Mouse (Mus musculus): ENCODE data around the gene Neurl4. TPM values are rescaled to one million over a fixed set of nuclear protein-coding genes. Genes with fewer than 3 reads are reported as not detected.

The Neurl4 gene
- total RNA-seq, 2 experiments from 2014 or later: 8.8 to 23.2 TPM

DNA sequence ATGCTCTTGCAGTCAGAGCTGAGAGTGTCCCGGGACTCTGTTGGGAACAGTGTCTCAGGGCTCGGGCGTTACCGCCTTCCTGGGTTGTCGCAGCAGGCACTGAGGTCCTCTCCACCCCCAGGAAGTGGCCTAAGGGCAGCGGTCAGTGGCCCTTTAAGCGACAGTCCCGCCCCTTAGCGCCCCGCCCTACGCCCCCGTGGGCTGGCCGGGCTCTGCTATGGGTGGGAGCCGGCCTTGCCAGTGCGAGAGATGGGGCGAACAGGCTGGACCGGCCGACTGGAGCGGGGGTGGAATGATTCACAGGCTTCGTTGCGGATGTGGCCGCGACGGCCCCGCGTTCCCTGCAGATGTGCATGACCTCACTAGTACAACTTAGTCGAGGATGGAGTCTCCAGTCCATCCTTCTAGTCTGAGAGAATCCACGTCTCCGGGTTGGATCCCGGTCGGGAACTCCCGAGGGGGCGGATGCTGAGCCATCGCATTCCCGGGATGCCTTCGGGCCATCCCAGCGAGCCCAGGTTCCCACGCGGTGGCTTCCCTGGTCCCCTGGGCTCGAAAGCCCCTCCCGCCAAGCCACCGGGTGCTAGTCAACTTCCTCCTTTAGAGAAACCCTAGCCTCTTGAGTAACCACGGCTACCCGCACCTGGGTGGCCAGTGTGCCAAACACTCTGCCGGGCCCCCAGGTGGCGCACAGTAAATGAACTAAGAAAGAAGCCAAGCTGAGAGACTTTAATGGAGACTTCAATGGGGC, 19.8 kb upstream of the Neurl4 start, which contains the start of gene Kctd11:
Kctd11 (minus strand) TSS at position 554 of the 751 bp plus-strand sequence.
- peak; percentile 48 for ATAC-seq (replicated peaks; ENCODE audit: low FRiP score, poor library complexity, severe bottlenecking)

DNA sequence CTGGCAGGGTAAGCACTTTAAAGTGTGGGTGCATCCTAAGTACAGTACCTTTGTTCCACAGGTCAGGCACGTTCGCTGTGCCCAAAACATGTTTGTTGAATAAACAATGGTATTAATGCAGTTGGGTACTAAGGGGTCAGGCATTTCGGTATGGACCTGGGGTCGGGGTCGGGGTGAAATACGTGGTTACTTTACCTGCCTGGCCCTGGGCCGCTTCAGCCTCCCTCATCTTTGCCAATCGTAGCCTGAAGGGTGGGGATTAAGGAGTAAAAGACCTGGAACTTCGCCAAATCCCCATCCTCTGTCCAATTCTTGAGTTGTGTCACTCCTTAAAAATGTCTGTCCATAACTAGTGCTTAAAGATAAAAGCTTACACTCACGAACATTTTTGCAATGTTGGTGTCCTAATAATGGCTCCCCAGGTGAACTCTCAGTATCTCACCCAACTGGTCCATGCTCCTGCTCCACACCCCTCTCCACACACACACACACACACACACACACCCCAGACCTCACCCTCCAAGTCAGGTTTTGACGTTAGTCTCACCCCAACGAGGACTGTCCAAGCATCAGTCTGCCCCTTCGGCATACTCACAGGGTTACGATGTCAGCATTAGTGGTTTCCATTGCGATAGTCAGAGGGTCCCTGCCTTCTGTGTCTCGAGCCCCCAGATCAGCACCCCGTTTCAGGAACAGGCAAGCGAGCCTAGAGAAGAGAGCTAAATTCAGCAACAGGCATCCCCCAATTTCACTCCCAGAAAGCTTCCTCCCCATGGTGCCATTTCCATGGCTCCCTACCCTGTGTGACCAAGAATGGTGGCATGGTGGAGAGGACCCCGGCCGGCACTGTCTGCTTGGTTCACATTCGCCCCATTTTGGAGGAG, 18.8 kb upstream of the Neurl4 start:
- no peak for ATAC-seq (replicated peaks; ENCODE audit: low FRiP score, poor library complexity, severe bottlenecking)

DNA sequence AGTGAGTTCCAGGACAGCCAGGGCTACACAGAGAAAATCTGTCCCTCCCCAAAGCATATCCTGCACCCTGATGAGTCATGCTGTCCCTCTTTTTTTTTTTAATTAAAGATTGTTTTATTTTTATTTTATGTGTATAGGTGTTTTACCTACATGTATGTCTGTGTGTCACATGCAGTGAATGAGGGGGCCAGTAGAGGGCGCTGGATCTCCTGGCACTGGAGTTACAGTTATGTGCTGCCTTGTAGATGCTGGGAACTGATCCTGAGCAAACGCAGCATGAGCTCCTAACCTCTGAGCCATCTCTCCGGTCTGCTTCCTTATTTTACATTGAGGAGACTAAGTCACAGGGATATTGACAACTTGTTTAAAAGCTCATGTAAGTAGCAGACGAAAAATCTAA, 17.8 kb upstream of the Neurl4 start:
- no peak for ATAC-seq (replicated peaks; ENCODE audit: low FRiP score, poor library complexity, severe bottlenecking)

DNA sequence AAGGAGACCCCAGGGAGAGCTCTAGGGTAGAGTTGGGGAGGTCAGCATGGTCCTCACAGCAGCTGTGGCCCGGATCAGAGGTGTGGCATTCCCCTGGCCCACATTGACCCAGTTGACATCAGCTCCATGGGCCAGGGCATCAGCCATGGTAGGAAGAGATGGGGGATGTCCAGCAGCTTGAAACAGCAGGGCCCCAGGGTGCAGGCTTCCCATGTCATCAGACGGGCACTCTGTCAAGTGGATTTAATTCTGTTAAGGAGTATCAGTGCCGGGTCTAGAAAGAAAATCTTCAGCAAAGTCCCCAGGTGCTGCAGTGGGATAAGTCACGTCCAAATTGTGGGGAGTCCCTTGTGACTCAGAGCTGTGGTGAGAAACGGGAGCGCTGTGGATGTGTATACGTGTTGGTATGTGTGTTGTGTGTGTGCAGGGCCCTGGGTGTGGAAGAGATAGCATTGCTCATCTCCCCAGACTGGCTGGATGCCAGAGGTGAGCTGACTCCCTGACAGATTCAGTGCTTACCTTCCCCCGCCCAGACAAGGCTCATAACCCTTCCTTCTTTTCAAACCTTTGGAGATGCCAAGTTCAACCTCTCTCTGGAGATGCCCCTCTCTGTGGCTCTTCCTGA, 17.2 kb upstream of the Neurl4 start:
- no peak for ATAC-seq (replicated peaks; ENCODE audit: low FRiP score, poor library complexity, severe bottlenecking)

DNA sequence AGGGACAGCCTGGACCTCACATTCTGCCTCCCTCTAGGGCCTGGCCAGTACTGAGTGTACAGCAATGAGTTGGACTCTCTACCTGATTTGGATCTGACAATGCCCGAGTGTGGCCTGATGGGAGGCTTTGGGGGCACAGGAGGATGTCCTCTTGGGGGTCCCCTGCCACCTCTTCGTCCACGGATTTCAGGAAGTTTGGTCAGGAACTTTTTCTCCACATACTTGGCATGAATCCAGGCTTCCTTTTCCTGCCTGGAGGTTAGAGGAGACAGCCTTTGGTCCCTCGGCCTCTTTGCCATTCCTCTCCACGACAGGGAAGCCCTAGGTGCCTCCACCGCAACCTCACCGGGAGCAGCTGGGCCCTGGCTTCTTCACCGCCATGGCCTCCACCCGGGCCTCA, 16.6 kb upstream of the Neurl4 start:
- ATAC-seq (replicated peaks; ENCODE audit: low FRiP score, poor library complexity, severe bottlenecking): no peak

DNA sequence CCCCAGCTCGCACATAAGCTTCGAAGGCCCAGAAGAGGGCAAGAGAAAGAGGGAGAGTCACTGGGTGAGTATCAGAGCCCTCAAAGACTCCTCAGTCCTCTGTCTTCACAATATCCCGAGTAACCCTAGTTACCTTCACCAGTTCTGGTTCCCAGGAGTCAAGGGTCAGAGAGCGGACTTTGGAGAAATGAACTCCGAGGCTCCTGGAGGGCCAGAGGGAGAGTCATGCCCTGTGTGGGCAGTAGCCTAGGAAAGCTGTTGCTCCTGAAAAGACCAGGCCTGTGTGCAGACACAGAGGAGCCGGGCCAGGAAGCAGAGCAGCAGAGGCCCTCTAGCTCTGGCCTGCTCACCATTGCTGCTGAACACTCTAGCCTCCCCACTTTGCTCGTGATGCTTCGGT, 16.2 kb upstream of the Neurl4 start:
- no peak for ATAC-seq (replicated peaks; ENCODE audit: low FRiP score, poor library complexity, severe bottlenecking)

DNA sequence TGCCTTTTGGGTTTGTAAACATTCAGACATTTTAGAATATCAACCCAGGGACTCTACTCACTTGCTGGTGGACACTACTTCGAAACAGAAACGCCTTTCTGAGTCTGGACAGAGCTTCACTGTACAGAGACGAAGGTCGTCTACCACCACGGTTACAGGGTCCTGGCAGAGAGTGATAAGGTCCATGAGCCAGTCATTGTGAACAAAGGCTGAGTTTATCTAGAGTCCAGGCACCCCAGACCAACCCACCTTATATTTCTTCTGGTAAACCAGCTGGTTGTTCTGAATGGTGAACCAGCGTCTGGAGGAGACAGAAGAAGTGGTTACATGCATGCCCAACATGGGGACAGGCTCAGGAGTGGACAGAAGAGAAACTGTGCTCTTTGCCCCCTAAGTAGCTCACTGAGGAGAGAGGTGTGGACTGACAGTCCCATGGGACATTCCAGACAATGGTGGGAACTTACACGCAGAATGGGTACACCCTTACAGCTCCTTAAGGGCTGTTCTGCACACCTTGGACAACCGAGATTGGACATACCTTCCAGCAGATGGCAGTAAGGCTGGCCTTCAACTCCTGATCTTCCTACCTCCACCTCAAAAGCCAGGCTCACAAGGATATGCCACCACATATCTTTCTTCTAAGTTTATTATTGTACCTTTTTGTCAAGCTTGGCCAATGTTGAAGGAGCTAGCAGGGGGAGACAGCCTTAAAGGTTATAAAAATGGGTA, 13.8 kb upstream of the Neurl4 start:
- peak; percentile 75 for ATAC-seq (replicated peaks; ENCODE audit: low FRiP score, poor library complexity, severe bottlenecking)

DNA sequence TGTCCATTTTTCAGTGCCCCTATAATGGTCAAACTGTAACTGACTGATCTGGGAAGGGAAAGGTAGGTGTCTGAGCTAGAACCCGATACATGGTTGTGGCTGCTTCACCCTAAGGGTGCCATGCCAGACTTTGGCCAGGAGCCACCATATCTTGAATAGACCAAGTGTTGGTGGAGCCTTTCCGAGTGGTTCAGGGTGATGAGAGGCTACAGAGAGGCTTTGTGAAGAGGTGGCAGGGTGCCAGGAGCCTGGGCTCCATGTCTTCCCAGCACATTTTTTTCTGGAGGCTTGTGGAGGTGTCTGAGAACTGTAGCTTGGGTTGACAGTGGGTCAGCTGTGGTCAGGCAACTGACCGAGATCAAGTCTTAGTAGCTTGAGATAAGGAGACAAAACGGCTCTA, 9.4 kb upstream of the Neurl4 start:
- ATAC-seq (replicated peaks; ENCODE audit: low FRiP score, poor library complexity, severe bottlenecking): peak; percentile 62

DNA sequence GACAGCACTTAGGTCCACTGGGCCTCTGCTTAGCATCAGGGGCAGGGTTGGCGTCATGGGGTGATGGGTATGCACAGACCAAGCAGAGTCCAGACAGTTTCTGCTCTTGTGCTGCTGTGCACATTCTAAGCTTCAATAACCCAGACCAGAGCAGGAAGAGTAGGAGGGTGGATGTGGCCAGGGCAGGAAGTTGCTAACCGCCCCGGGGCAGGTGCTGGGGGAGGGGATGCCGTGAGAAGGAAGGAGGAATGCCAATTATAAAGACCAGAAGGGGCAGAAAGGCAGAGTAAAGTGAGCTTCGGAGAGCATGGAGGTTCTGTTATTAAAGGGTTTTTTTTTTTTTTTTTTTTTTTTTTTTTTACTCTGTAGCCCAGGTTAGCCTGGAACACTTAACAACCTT, 6.2 kb upstream of the Neurl4 start:
- no peak for ATAC-seq (replicated peaks; ENCODE audit: low FRiP score, poor library complexity, severe bottlenecking)

DNA sequence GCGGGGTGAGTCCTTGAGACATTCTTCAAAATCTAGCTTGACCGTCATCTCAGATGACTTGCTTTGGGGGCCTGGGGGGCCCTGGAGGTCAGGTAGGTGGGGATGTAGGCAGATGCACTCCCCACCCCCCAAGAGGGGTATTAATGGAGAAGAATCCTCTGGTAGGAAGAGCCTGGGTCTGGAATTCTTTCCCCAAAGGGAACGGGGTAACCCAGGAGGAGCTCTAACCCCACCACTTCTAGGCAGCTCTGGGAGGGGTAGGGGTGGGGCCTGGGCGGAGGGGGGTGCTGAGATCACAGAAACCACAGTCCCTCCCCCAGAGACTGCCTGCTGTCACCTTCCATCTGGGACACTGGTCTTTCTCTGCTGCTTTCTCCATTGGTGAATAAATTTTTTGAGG, 5.6 kb upstream of the Neurl4 start, which contains the start of gene Acap1:
Acap1 (minus strand) TSS at position 249 of the 400 bp plus-strand sequence.
- no peak for ATAC-seq (replicated peaks; ENCODE audit: low FRiP score, poor library complexity, severe bottlenecking)

DNA sequence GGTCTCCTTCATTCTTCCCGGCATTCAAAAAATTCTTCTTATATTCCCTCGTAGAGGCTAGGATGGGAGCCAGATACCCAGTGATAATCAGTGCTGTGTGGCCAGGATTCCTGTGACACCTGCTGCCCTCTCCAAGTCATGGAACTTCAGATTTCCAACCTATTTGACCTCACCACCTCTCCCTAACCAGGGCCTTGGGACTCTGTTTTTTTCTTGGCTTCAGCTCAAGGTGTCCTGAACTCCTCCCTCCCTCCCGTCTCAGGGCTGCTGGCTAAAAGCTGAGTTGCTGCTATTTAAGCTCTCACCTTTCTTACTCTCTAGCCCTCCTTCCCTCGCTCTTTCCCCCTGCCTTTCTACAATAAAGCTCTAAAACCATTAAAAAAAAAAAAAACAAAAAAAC, 1.0 kb upstream of the Neurl4 start:
- ATAC-seq (replicated peaks; ENCODE audit: low FRiP score, poor library complexity, severe bottlenecking): no peak

DNA sequence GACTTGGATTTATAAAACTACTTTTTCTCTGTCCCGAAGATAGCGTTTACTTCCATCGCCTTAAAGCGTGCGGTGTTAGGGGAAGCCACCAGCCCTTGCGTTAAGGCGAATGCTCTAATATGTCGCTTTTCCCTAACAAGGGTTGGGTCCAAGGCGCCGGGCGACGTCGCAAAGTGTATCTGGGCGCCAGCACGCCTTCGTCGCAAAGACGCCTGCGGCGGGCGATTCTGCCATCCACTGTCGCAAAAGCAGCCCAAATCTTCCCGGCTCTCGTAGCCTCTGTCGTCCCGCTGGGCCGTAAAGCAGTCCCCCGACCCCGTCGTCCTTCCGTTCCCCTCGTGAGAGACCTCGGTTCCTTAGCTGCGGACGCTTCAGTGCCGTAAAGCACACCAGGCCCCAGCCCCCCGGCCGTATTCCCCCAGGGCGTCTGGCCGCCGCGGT, 554 bp downstream of the Neurl4 start:
- ATAC-seq (replicated peaks; ENCODE audit: low FRiP score, poor library complexity, severe bottlenecking): peak; percentile 69

DNA sequence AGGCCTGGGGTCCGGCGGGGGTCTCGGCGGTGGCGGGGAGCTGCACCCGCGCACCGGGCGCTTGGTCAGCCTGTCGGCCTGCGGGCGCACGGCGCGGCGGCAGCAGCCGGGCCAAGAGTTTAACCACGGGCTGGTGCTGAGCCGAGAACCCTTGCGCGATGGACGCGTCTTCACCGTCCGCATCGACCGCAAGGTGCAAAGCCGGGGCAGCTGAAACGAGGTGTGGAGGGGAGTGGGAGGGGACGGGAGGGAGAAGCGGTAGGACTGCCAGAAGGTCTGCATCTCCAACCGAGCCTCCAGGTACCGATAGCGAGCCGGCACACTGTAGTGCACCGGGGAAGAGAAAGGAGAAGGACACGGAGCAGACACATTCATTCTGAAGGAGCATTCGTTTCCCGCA, 1.1 kb downstream of the Neurl4 start:
- ATAC-seq (replicated peaks; ENCODE audit: low FRiP score, poor library complexity, severe bottlenecking): peak; percentile 9; the same call in 1 of the 2 replicates

DNA sequence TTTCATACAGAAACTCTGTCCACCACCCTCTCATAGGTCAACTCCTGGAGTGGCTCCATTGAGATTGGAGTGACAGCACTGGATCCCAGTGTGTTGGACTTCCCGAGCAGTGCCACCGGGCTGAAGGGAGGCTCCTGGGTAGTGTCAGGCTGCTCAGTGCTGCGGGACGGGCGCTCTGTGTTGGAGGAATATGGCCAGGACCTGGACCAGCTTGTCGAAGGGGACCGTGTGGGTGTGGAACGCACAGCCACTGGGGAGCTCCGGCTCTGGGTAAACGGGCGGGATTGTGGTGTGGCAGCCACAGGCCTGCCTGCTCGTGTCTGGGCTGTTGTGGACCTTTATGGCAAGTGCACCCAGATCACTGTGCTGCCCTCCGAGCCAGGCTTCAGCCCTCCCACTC, 2.1 kb downstream of the Neurl4 start:
- ATAC-seq (replicated peaks; ENCODE audit: low FRiP score, poor library complexity, severe bottlenecking): no peak

DNA sequence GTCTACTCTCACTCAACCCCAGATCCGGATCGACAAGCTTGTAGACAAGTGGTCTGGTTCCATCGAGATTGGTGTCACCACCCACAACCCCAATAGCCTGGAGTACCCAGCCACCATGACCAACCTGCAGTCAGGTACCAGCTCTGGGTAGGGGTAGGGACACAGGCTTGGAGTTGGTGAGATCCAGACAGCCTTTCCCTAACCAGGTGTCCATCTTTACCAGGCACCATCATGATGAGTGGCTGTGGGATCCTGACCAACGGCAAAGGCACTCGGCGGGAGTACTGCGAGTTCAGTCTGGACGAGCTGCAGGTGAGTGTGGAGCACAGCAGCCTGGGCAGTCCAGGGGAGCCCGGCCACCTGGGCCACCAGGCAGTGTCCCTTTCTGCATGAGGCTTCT, 3.4 kb downstream of the Neurl4 start:
- no peak for ATAC-seq (replicated peaks; ENCODE audit: low FRiP score, poor library complexity, severe bottlenecking)

DNA sequence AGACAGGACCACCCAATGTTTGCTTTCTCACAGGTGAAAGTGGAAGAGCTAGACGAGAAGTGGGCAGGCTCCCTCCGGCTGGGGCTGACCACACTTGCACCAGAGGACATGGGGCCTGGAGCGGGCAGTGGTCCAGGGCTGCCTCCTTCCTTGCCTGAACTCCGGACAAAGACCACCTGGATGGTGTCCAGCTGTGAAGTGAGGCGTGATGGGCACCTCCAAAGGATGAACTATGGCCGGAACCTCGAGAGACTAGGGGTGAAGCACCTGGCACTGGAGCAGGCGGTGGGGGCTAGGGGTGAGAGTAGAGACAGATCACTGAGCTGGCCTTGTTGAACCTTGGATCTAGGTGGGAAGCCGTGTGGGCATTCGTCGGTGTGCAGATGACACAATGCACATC, 7.8 kb downstream of the Neurl4 start:
- no peak for ATAC-seq (replicated peaks; ENCODE audit: low FRiP score, poor library complexity, severe bottlenecking)

DNA sequence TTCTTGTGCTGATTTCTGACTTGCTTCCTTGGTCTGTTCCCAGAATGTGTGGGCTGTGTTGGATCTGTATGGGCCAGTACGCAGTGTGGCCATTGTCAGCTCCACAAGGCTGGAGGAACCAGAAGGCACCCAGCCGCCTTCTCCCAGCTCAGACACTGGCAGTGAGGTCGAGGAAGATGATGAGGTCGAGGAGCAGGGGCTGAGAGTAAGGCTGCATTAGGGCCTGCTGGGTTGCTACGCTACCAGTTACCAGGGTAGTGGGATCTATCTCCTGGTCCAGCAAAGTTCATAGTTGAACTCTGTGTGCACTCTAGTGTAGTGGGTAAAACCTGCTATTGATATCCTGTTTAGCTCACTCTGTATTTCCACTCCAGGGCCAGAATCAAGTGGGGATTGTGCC, 8.3 kb downstream of the Neurl4 start:
- no peak for ATAC-seq (replicated peaks; ENCODE audit: low FRiP score, poor library complexity, severe bottlenecking)

DNA sequence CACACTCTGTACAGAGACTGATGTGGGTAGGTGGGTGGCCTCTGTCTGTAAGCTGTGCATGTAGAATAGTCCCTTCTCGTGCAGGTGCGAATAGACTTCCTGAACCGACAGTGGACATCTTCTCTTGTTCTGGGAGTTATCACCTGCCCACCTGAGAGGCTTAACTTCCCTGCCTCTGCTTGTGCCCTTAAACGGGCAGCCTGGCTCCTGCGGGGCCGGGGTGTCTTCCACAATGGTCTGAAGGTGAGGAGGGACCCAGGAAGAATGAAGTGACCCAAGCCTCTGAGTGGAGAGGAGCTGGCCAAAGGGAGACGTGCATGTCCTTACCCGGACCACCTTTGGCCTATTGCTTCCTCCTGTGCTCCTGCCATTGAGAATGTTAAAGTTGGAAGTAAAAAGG, 9.3 kb downstream of the Neurl4 start:
- no peak for ATAC-seq (replicated peaks; ENCODE audit: low FRiP score, poor library complexity, severe bottlenecking)

DNA sequence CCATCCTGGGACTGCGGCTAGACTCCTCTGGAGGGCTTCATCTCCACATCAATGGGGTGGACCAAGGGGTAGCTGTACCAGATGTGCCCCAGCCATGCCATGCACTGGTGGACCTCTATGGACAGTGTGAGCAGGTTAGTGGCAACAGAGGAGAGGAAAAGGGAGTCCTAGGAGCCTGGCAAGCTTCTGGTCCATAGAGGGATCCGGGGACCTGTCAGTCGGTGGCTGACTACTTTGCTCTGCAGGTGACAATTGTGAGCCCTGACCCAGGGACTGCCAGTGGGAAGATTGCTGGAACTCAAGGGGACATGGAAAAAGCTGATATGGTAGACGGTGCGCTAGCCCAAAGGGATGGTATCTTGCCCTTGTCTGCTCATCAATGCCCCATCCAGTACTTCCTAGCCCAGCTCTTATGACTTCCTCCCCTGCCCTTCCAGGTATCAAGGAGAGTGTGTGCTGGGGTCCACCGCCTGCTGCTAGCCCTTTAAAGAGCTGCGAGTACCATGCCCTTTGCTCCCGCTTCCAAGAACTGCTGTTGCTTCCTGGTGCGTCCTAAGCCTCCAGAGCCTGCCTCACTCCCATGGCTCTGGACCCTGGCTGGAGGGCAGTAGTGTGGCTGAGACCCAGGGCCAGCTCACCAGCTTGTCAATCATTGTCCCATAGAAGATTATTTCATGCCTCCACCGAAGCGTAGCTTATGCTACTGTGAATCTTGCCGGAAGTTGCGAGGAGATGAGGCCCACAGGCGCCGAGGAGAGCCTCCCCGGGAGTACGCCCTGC, 10.1 kb downstream of the Neurl4 start:
- no peak for ATAC-seq (replicated peaks; ENCODE audit: low FRiP score, poor library complexity, severe bottlenecking)
